Mouse (Mus musculus) urinary bladder, adult 18-20 months (tissue): Measurements from ENCODE around the gene Tlcd1.
"Not testable (repeated sequence)": the region's sequence is repeated elsewhere in the genome, so short reads cannot be mapped to it uniquely, and the experiment has no call there.

Experiments
- DNase-seq, 2 experiments: peaks; one replicate each; pipeline ENCODE4 v3.0.0; 2022; ENCODE audit warnings: low spot score in 2 of 2, mixed read lengths in 2 of 2

Tlcd1 gene

DNA sequence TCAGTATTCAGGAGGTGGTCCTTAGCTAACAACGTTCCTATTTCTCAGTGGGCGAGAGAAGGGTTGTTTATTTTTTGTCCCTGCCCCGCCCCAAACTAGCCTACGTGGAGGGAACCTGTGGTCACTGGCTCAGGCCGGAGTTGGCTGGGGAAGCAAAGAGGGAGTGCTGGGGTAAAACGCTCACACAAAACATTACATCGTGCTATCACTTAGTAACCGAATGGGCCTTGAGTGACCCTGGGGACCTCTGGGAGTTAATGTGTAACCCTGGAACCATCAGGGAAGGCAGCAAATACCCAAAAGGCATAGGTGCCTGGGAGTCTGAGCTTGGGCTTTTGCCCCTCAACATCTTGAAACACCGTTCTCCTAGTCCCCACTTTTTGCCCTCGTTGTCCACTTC, 926 bp downstream of the Tlcd1 start:
- DNase-seq, result no peak

- peak; percentile 92 to 93 for DNase-seq
Measured at GRCm38 (mm10) chr11:78177903-78178858, 1.7 kb downstream of the Tlcd1 start.

GRCm38 (mm10) chr11:78178859-78179437, 2.4 kb downstream of the Tlcd1 start:
- DNase-seq, result no peak

DNA sequence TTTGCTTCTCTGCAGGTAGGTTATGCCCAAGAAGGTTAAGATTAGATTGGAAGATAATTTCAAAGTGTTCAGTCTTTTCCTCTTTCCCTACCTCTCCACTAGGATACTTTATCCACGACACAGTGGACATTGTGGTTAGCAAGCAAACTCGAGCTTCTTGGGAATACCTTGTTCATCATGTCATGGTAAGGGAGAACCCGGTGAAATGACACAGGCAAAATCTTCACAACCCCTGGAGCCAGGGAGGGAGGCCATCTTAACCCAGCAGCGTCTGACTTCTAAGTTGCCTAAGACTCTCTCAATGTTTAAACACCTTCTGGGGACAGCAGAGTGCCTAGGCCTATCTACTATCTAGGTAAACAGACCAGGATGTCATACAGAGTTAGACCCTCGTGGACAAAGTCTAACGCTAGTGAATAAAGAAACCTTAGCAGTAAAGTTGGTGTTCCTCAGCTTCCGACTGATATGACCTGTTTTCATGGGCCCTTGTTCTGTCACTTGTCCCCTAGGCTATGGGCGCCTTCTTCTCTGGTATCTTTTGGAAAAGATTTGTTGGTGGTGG, 3.0 kb downstream of the Tlcd1 start:
- no peak for DNase-seq

DNA sequence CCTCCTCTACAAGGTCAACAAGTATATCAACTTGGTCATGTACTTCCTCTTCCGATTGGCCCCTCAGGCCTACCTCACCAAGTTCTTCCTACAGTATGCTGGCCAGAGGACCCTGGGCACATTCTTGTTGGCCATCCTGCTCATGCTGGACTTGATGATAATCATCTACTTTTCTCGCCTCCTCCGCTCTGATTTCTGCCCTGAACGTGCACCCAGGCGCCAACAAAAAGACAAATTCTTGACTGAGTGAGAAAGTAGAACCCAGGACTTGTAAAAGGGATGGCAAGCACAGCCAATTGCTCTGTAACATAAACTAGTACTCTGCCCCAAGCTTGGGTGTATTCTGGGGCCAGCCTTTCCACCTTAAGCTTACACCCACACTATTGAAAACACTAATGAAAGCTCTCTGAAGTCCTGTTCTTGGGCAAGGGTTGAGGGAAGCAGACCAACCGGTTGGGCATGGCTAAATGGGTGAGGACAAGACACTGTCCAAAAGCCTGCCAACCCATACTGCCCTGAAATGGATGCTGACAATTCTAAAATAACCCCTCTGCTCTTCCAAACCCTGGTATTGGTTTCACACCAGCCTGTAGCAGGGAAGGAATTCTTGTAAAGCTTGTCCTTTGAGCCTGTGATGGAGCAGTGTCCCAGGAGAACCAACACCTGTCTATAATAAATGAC, 3.7 kb downstream of the Tlcd1 start:
- no peak for DNase-seq

- no peak for DNase-seq
Measured at GRCm38 (mm10) chr11:78181830-78182357, 5.4 kb downstream of the Tlcd1 start.

GRCm38 (mm10) chr11:78182450-78182849, 5.9 kb downstream of the Tlcd1 start:
- DNase-seq, result no peak

- DNase-seq, result peak; percentile 74 to 84
Measured at GRCm38 (mm10) chr11:78182961-78183844, 6.7 kb downstream of the Tlcd1 start, which contains the start of gene Rpl23a. Rpl23a (minus strand) TSS chr11:78183584.

DNA sequence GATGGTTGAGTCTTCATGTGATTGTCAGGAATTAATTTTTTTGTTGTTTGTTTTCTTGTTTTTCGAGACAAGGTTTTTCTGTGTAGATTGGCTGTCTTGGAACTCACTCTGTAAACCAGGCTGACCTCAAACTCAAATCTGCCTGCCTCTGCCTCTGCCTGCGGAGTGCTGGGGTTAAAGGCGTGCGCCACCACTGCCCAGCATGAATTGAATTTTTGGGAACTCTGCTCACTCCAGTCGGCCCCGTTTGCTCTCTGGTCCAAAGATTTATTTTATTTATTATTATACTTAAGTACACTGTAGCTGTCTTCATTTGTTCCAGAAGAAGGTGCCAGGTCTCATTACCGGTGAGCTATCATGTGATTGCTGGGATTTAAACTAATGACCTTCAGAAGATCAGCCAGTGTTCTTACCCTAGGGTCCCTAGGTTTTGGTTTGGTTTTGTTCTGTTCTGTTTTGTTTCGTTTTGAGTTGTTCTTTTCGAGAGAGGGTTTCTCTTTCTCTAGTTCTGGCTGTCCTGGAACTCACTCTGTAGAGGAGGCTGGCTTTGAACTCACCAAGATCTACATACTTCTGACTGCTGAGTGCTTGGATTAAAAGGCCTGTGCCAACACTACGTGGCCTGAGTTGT, 7.5 kb downstream of the Tlcd1 start:
- DNase-seq, result no peak

DNA sequence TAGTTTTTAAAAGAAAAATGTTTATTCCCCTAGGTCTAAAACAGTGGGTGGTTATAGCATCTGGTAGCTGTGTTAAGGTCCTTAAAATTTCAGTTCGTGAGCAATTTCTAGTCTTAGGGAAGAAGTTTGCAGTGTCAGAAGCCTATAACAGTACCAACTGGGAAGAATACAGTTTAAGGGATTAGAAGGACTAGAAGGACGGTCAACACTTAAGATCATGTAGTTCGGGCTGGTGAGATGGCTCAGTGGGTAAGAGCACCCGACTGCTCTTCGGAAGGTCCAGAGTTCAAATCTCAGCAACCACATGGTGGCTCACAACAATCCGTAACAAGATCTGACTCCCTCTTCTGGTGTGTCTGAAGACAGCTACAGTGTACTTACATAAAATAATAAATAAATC, 8.2 kb downstream of the Tlcd1 start:
- not testable (repeated sequence) for DNase-seq

DNA sequence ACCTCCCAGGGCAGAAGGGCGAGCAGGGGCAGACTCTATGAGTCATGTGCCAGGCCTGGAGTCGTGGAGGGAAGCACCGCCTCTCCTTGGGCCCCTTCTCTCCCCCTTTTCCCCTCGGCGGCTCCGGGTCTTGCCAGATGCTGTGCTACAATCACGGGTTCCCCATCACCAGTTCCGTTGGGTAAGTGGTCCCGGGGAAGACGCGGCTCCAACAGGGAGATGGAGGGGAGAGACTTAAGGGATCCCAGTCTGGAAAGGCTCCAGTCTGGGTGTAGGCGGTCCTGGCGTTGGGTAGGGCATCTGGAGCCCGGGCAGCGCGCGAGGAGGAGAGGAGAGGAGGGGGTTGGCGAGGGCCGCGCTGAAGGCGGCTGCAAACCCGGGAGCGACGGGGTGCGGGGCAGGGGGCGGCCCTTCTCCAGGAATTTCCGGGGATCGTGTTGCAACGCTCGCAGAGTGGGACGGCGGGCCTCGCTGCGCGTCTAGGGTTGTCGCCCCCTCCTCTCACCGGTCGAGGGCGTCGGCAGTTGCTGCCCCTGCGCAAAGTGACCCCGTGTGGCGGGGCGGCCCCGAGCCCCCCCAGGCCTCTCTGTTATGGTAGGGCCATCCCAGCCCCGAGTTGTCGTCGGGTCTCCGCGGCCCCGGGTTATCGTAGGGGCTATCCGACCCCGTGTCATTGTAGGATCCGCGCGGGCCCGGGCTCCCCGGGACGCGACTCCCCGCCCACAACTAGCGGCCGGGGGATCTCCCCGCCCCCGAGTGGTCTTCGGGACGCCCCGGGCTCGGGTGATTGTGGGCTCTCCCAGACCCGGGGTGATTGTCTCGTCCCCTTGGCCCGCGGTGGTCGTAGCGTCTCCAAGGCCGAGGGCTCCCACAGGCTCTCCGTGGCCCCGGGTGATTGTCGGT, 12.1 kb downstream of the Tlcd1 start, which contains the start of gene Rab34:
Gene Rab34, plus strand, starts transcription at position 100 of the 903 bp plus-strand sequence.
- DNase-seq, result peak; percentile 58 to 63

- peak; percentile 40 to 44 for DNase-seq
Measured at GRCm38 (mm10) chr11:78189234-78190040, 12.9 kb downstream of the Tlcd1 start.

- no peak for DNase-seq
Measured at GRCm38 (mm10) chr11:78190041-78190440, 13.5 kb downstream of the Tlcd1 start.

- no peak for DNase-seq
Measured at GRCm38 (mm10) chr11:78193113-78193512, 16.6 kb downstream of the Tlcd1 start, which contains the start of gene Proca1. Proca1 (plus strand) TSS chr11:78193392.

DNA sequence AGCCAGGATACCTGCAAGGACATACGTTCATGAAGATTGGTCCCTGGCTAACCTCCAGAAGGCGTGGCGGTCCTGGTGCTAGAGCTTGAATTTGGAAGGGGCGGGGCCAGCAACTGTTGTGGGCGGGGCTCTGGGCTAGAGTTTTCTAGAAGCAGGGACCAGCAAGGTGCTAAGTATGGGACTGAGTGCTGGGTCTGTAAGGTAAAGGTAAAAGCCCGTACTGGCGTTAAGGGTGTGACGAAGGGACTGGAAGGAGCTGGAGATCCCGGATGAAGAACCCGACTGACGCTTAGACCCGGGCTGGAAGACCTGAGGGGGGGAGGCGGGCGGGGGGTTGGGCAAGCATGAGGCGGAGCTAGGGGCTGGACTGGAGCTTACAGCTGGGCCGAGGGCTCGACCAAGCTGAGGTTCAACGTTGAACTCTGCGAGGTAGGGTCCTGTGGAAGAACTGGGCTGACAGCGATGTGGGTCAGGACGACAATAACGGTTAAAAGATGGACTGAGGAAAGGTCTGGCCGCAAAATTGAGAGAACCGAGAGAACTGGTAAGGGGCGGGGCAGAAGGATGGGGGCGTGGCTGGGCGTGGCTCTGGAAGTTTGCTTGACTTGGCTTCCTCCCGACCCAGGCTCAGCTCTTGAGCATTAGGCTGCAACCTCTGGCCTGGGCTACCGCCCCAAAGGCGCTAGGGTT, 18.0 kb downstream of the Tlcd1 start:
- peak; percentile 69 to 79 for DNase-seq

DNA sequence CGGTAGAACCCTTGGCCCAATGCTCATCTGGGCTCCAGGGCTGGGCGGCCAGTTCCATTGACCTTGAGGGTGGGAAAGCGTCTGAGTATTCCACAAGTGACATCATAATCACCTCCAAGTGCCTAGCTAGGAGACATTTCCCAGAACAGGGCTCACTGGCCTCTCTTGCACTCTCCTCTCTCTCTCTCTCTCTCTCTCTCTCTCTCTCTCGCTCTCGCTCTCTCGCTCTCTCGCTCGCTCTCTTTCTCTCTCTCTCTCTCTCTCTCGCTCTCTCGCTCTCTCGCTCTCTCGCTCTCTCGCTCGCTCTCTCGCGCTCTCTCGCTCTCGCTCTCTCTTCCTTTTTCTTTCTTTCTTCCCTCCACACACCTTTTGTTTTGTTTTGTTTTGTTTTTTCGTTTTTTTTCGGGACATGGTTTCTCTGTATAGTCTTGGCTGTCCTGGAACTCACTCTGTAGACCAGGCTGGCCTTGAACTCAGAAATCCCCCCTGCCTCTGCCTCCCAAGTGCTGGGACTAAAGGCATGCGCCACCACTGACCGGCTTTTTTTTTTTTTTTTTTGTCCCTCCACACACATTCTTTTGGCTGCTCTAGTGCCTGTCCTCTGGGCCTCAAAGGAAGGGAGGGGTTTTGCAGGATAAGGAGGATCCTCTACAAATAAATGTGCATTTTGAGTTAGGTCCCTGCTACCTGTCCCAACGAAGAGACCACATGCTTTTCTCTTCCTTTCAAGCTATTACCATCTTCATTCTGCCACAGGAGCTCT, 18.8 kb downstream of the Tlcd1 start:
- no peak for DNase-seq

DNA sequence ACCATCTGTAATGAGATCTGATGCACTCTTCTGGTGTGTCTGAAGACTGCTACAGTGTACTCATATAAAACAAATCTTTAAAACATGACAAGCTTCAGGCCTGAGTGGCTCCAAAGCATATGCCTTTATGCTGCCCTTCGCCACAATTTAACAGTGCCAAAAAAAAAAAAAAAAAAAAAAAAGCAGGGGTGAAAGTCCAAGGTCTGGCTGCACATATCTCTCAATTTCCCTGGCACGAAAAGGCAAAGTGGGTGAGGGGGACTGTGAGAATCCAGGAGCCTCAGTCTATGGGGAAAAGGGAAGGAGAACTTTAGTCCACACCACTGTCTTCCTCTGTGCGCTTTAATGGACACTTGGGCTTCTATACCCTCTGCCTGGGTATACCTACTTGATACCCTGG, 25.9 kb downstream of the Tlcd1 start:
- DNase-seq, result no peak
